Mouse (Mus musculus): ENCODE results near the gene Mcpt1. TPM values are rescaled to one million over a fixed set of nuclear protein-coding genes. Genes with fewer than 3 reads are reported as not detected.
"Not testable (repeated sequence)": the region's sequence is repeated elsewhere in the genome, so short reads cannot be mapped to it uniquely, and the experiment has no call there.

Gene Mcpt1
- polyA plus RNA-seq, 1 experiment from 2014 or later, result not detected

GRCm38 (mm10) chr14:56055408-56055807 lies 37.6 kb downstream of the Mcpt1 start:
- no peak for DNase-seq (ENCODE audit: low spot score)
- no peaks in the 10 kb centered on the region for H3K36me3 ChIP-seq (ENCODE audit: control insufficient read depth, insufficient read depth, low read length)
- H3K27me3 ChIP-seq (replicated peaks; ENCODE audit: control insufficient read depth, insufficient read depth, low read length), result no peaks in the 10 kb centered on the region
- H3K9ac ChIP-seq (ENCODE audit: low read length), result no peak overlapping the region
- no peak for ATAC-seq
- H3K9me3 ChIP-seq (replicated peaks; ENCODE audit: control insufficient read depth, low read length), result no peaks in the 10 kb centered on the region
- no peak overlapping the region for H3K27ac ChIP-seq (ENCODE audit: low read depth, low read length)
- H3K4me3 ChIP-seq (ENCODE audit: low read depth, low read length), result no peak overlapping the region
- H3K4me1 ChIP-seq (ENCODE audit: control insufficient read depth, insufficient read depth, low read length), result no peaks in the 10 kb centered on the region
- whole genome bisulfite sequencing, result 86% methylated on average over 3 of the region's 3 CpGs
- H3K4me2 ChIP-seq (ENCODE audit: low read length), result no peak overlapping the region

GRCm38 (mm10) chr14:56057722-56058121 lies 40.0 kb downstream of the Mcpt1 start:
- H3K4me3 ChIP-seq (ENCODE audit: low read depth, low read length), result no peak overlapping the region
- H3K4me2 ChIP-seq (ENCODE audit: low read length), result no peak overlapping the region
- H3K9me3 ChIP-seq (replicated peaks; ENCODE audit: control insufficient read depth, low read length), result no peaks in the 10 kb centered on the region
- no peaks in the 10 kb centered on the region for H3K4me1 ChIP-seq (ENCODE audit: control insufficient read depth, insufficient read depth, low read length)
- no peaks in the 10 kb centered on the region for H3K27me3 ChIP-seq (replicated peaks; ENCODE audit: control insufficient read depth, insufficient read depth, low read length)
- H3K27ac ChIP-seq (ENCODE audit: low read depth, low read length), result no peak overlapping the region
- no peaks in the 10 kb centered on the region for H3K36me3 ChIP-seq (ENCODE audit: control insufficient read depth, insufficient read depth, low read length)
- DNase-seq (ENCODE audit: low spot score), result no peak
- WGBS, result 89% methylated on average over 4 of the region's 4 CpGs
- no peak for ATAC-seq
- no peak overlapping the region for H3K9ac ChIP-seq (ENCODE audit: low read length)

- H3K27ac ChIP-seq (ENCODE audit: low read depth, low read length); H3K36me3 ChIP-seq (ENCODE audit: control insufficient read depth, insufficient read depth, low read length); H3K4me2 ChIP-seq (ENCODE audit: low read length); H3K4me1 ChIP-seq (ENCODE audit: control insufficient read depth, insufficient read depth, low read length); DNase-seq (ENCODE audit: low spot score); H3K4me3 ChIP-seq (ENCODE audit: low read depth, low read length); H3K9ac ChIP-seq (ENCODE audit: low read length); H3K27me3 ChIP-seq (replicated peaks; ENCODE audit: control insufficient read depth, insufficient read depth, low read length); H3K9me3 ChIP-seq (replicated peaks; ENCODE audit: control insufficient read depth, low read length); ATAC-seq: not testable (repeated sequence)
- WGBS, result 83% methylated on average over 3 of the region's 3 CpGs
Observed at GRCm38 (mm10) chr14:56062213-56062612, 44.4 kb downstream of the Mcpt1 start, which contains the start of gene Mcpt4. Mcpt4 (minus strand) TSS chr14:56062313.

Other genes starting within 250 kb of the Mcpt1 start
- 1.9 and 3.3 TPM in 2 replicates for gene Adcy4, start 233.9 kb upstream of the Mcpt1 start, polyA plus RNA-seq (2014; fragmentation: Nextera tagmentation; extraction: Ambion mirVana)
- gene Ripk3, start 229.1 kb upstream of the Mcpt1 start, polyA plus RNA-seq (2014; fragmentation: Nextera tagmentation; extraction: Ambion mirVana), result 2.4 and 4.1 TPM in 2 replicates
- gene Nfatc4, start 194.8 kb upstream of the Mcpt1 start, polyA plus RNA-seq (2014; fragmentation: Nextera tagmentation; extraction: Ambion mirVana), result 8.3 and 9.1 TPM in 2 replicates
- gene Nynrin, start 164.0 kb upstream of the Mcpt1 start, polyA plus RNA-seq (2014; fragmentation: Nextera tagmentation; extraction: Ambion mirVana), result 6.2 and 7.4 TPM in 2 replicates
- gene Cbln3, start 133.6 kb upstream of the Mcpt1 start, polyA plus RNA-seq (2014; fragmentation: Nextera tagmentation; extraction: Ambion mirVana), result 0.20 and 0.27 TPM in 2 replicates
- 4.6 and 5.4 TPM in 2 replicates for gene Khnyn, start 133.0 kb upstream of the Mcpt1 start, polyA plus RNA-seq (2014; fragmentation: Nextera tagmentation; extraction: Ambion mirVana)
- gene Sdr39u1, start 117.7 kb upstream of the Mcpt1 start, polyA plus RNA-seq (2014; fragmentation: Nextera tagmentation; extraction: Ambion mirVana), result 99.0 and 110 TPM in 2 replicates
- 0.27 and 0.35 TPM in 2 replicates for gene Cma1, start 73.3 kb upstream of the Mcpt1 start, polyA plus RNA-seq (2014; fragmentation: Nextera tagmentation; extraction: Ambion mirVana)
- not detected in 2 replicates for gene Cma2, start 67.0 kb upstream of the Mcpt1 start, polyA plus RNA-seq (2014; fragmentation: Nextera tagmentation; extraction: Ambion mirVana)
- gene Mcpt9, start 12.5 kb downstream of the Mcpt1 start, polyA plus RNA-seq (2014; fragmentation: Nextera tagmentation; extraction: Ambion mirVana), result not detected in 2 replicates
- not detected in 2 replicates for gene Mcpt2, start 24.1 kb downstream of the Mcpt1 start, polyA plus RNA-seq (2014; fragmentation: Nextera tagmentation; extraction: Ambion mirVana)
- not detected in 2 replicates for gene Mcpt4, start 44.3 kb downstream of the Mcpt1 start, polyA plus RNA-seq (2014; fragmentation: Nextera tagmentation; extraction: Ambion mirVana)
- gene Mcpt8, start 67.3 kb downstream of the Mcpt1 start, polyA plus RNA-seq (2014; fragmentation: Nextera tagmentation; extraction: Ambion mirVana), result 0.22 TPM in 1 of 2 replicates, not detected in the other
- not detected in 2 replicates for gene Ctsg, start 84.6 kb downstream of the Mcpt1 start, polyA plus RNA-seq (2014; fragmentation: Nextera tagmentation; extraction: Ambion mirVana)
- gene Gzme, start 102.7 kb downstream of the Mcpt1 start, polyA plus RNA-seq (2014; fragmentation: Nextera tagmentation; extraction: Ambion mirVana), result not detected in 2 replicates
- gene Gzmd, start 114.6 kb downstream of the Mcpt1 start, polyA plus RNA-seq (2014; fragmentation: Nextera tagmentation; extraction: Ambion mirVana), result not detected in 2 replicates
- not detected in 2 replicates for gene Gzmg, start 141.6 kb downstream of the Mcpt1 start, polyA plus RNA-seq (2014; fragmentation: Nextera tagmentation; extraction: Ambion mirVana)
- gene Gzmn, start 156.6 kb downstream of the Mcpt1 start, polyA plus RNA-seq (2014; fragmentation: Nextera tagmentation; extraction: Ambion mirVana), result not detected in 2 replicates
- gene Gzmf, start 193.4 kb downstream of the Mcpt1 start, polyA plus RNA-seq (2014; fragmentation: Nextera tagmentation; extraction: Ambion mirVana), result not detected in 2 replicates
- not detected in 2 replicates for gene Gzmc, start 216.7 kb downstream of the Mcpt1 start, polyA plus RNA-seq (2014; fragmentation: Nextera tagmentation; extraction: Ambion mirVana)
- gene Gzmb, start 244.3 kb downstream of the Mcpt1 start, polyA plus RNA-seq (2014; fragmentation: Nextera tagmentation; extraction: Ambion mirVana), result not detected in 2 replicates

Data from forebrain, embryonic 14.5 days (tissue).